In genomic region chr12:109398951-109399350, GRCm38 (mm10) we compare ENCODE assay signal across 11 mouse cellular contexts. TPM values are rescaled to one million over a fixed set of nuclear protein-coding genes. Genes with fewer than 3 reads are reported as not detected.
DNase-seq lines count a peak whose midpoint lies in the region; ATAC-seq and TF ChIP-seq lines count a peak whose summit lies in the region.
"Had no signal": no experiment of that assay in that cellular context is flagged by ENCODE, and none has a peak within 500 bp of the region (broad histone marks: within the 10 kb centered on the region; RNA-seq: fewer than 3 reads in every experiment).

No protein-coding gene starts in this region.

- H3K9ac ChIP-seq in forebrain, postnatal 0 days = no peak overlapping the region
- no peak overlapping the region for H3K9ac ChIP-seq in forebrain, embryonic 16.5 days (replicated peaks; ENCODE audit: low read depth, low read length)
- H3K9ac ChIP-seq in kidney, embryonic 14.5 days (ENCODE audit: low read depth, low read length) = no peak overlapping the region
- H3K9ac ChIP-seq in liver, embryonic 12.5 days = no peak overlapping the region

- no peak for DNase-seq in forebrain, postnatal 0 days
- DNase-seq in kidney, adult 8-10 months = no peak
- DNase-seq in embryo, embryonic 10.5 days (ENCODE audit: low spot score) = peak; percentile 54
- DNase-seq in left cerebral cortex, adult 8-10 months (ENCODE audit: low spot score in 2 of 2) = no peak

- TF ChIP-seq CTCF in forebrain, postnatal 0 days (IDR thresholded peaks at IDR 0.05; ENCODE audit: low read depth) = no peak

- H3K4me3 ChIP-seq in forebrain, postnatal 0 days (ENCODE audit: low read depth, low read length) = no peak overlapping the region
- no peak overlapping the region for H3K4me3 ChIP-seq in forebrain, embryonic 16.5 days (replicated peaks; ENCODE audit: low read length)
- no peak overlapping the region for H3K4me3 ChIP-seq in kidney, embryonic 14.5 days (ENCODE audit: low read length)
- H3K4me3 ChIP-seq in liver, embryonic 12.5 days = no peak overlapping the region
- H3K4me3 ChIP-seq: myocyte had no signal

- 22% methylated on average over 6 of the region's 6 CpGs for WGBS in forebrain, postnatal 0 days
- 23% methylated on average over 6 of the region's 6 CpGs for WGBS in forebrain, embryonic 16.5 days
- WGBS in kidney, embryonic 14.5 days = 21% methylated on average over 6 of the region's 6 CpGs
- WGBS in liver, embryonic 12.5 days (ENCODE audit: insufficient replicate concordance) = 17% methylated on average over 6 of the region's 6 CpGs

- peak overlapping the region; percentile 37 for H3K4me2 ChIP-seq in forebrain, postnatal 0 days (ENCODE audit: low read depth)
- H3K4me2 ChIP-seq in forebrain, embryonic 16.5 days (ENCODE audit: low read length) = no peak overlapping the region
- no peak overlapping the region; the same call in 1 of the 2 replicates for H3K4me2 ChIP-seq in kidney, embryonic 14.5 days (replicated peaks; ENCODE audit: low read depth, low read length)
- peak overlapping the region; percentile 24 for H3K4me2 ChIP-seq in liver, embryonic 12.5 days

- no peaks in the 10 kb centered on the region for H3K36me3 ChIP-seq in forebrain, postnatal 0 days (ENCODE audit: insufficient read depth)
- no peaks in the 10 kb centered on the region for H3K36me3 ChIP-seq in forebrain, embryonic 16.5 days (ENCODE audit: control insufficient read depth, insufficient read depth)
- no peaks in the 10 kb centered on the region for H3K36me3 ChIP-seq in kidney, embryonic 14.5 days (ENCODE audit: control insufficient read depth, insufficient read depth, low read length)
- no peaks in the 10 kb centered on the region for H3K36me3 ChIP-seq in liver, embryonic 12.5 days

- H3K27ac ChIP-seq in forebrain, postnatal 0 days (ENCODE audit: low read depth, low read length) = no peak overlapping the region
- H3K27ac ChIP-seq in forebrain, embryonic 16.5 days (ENCODE audit: low read length) = no peak overlapping the region
- peak overlapping the region; percentile 25; the same call in 1 of the 2 replicates for H3K27ac ChIP-seq in kidney, embryonic 14.5 days (ENCODE audit: low read depth, low read length)
- H3K27ac ChIP-seq in liver, embryonic 12.5 days = peak overlapping the region; percentile 17; the same call in 1 of the 2 replicates
- H3K27ac ChIP-seq: kidney, postnatal 0 days had no signal

- H3K4me1 ChIP-seq in forebrain, postnatal 0 days (ENCODE audit: insufficient read depth) = peaks cover 23% of the 10 kb centered on the region
- peaks cover 17% of the 10 kb centered on the region for H3K4me1 ChIP-seq in forebrain, embryonic 16.5 days (replicated peaks; ENCODE audit: control insufficient read depth, insufficient read depth, low read length)
- H3K4me1 ChIP-seq in kidney, embryonic 14.5 days (ENCODE audit: control insufficient read depth, insufficient read depth, low read length) = peaks cover 34% of the 10 kb centered on the region
- H3K4me1 ChIP-seq in liver, embryonic 12.5 days = peaks cover 40% of the 10 kb centered on the region

- H3K27me3 ChIP-seq in forebrain, postnatal 0 days (ENCODE audit: insufficient read depth, low read length) = no peaks in the 10 kb centered on the region
- H3K27me3 ChIP-seq in forebrain, embryonic 16.5 days (replicated peaks; ENCODE audit: control insufficient read depth, insufficient read depth, low read length) = no peaks in the 10 kb centered on the region
- H3K27me3 ChIP-seq in kidney, embryonic 14.5 days (ENCODE audit: control insufficient read depth, insufficient read depth, low read length) = no peaks in the 10 kb centered on the region
- H3K27me3 ChIP-seq in liver, embryonic 12.5 days (replicated peaks) = peaks cover 3% of the 10 kb centered on the region; the same call in 1 of the 2 replicates

- ATAC-seq in forebrain, postnatal 0 days = no peak
- ATAC-seq in forebrain, embryonic 16.5 days = no peak
- ATAC-seq in kidney, embryonic 14.5 days (ENCODE audit: low FRiP score, low TSS enrichment) = no peak
- peak; percentile 40; the same call in 1 of the 2 replicates for ATAC-seq in liver, embryonic 12.5 days
- ATAC-seq in erythroid progenitor cell, adult 5-6 weeks (replicated peaks; ENCODE audit: low FRiP score, poor library complexity, severe bottlenecking) = no peak

- H3K9me3 ChIP-seq in forebrain, postnatal 0 days (ENCODE audit: low read length) = no peaks in the 10 kb centered on the region
- no peaks in the 10 kb centered on the region for H3K9me3 ChIP-seq in forebrain, embryonic 16.5 days (ENCODE audit: control insufficient read depth, low read length)
- no peaks in the 10 kb centered on the region for H3K9me3 ChIP-seq in kidney, embryonic 14.5 days (ENCODE audit: control insufficient read depth, low read length)
- no peaks in the 10 kb centered on the region for H3K9me3 ChIP-seq in liver, embryonic 12.5 days (replicated peaks)

RNA-seq across cellular contexts. Expression of gene Dlk1, which starts 53.7 kb away (rescaled TPM):
- total RNA-seq in forebrain, postnatal 0 days (2014; rRNA removed) = 16.5 and 35.8 TPM in 2 replicates
- polyA plus RNA-seq in forebrain, postnatal 0 days (2015; fragmentation: Nextera tagmentation; extraction: Ambion mirVana) = 12.6 and 18.8 TPM in 2 replicates
- 21.2 and 34.2 TPM in 2 replicates for polyA plus RNA-seq in forebrain, embryonic 16.5 days (2015; fragmentation: Nextera tagmentation; extraction: Ambion mirVana)
- polyA plus RNA-seq in kidney, embryonic 14.5 days (2014; fragmentation: Nextera tagmentation; extraction: Ambion mirVana) = 51.1 and 52.4 TPM in 2 replicates
- polyA plus RNA-seq in liver, embryonic 12.5 days (2016; fragmentation: Nextera tagmentation; extraction: Ambion mirVana) = 529 and 540 TPM in 2 replicates
- 10 to 100 TPM; 12.6 to 16.4 (median 13.7) TPM for total RNA-seq in left cerebral cortex, adult 8-10 months (2022)
- not detected in 2 replicates for total RNA-seq in erythroid progenitor cell, adult 5-6 weeks (2015; ENCODE audit: low replicate concordance)
- not detected in 2 replicates for total RNA-seq in erythroid progenitor cell, adult 5-6 weeks (2017; ENCODE audit: low replicate concordance)
- polyA plus RNA-seq: C2C12, myocyte had no signal

Comparison
In these comparisons a context has a peak if more than half of its experiments do, and no peak if none do; other contexts are left out.
1. H3K4me2 ChIP-seq: peak in forebrain, postnatal 0 days (single experiment) and liver, embryonic 12.5 days (single experiment); none in forebrain, embryonic 16.5 days (single experiment) and kidney, embryonic 14.5 days (single experiment).
2. H3K27ac ChIP-seq: peak in kidney, embryonic 14.5 days (single experiment) and liver, embryonic 12.5 days (single experiment); none in forebrain, postnatal 0 days (single experiment) and forebrain, embryonic 16.5 days (single experiment).